Mouse (Mus musculus) activated CD4-positive, CD25-positive, alpha-beta regulatory T cell, adult 4 months (primary cell): ENCODE data around the gene Gm49395. TPM values are rescaled to one million over a fixed set of nuclear protein-coding genes. Genes with fewer than 3 reads are reported as not detected.

ENCODE experiments used
- ATAC-seq: one replicate; pipeline ENCODE4 v1.8.0; 2017
- polyA plus RNA-seq, 2 experiments: library from polyadenylated mRNA; unstranded; fragments of 100-300 nt; shearing (Covaris generic); gene quantifications; one replicate each; pipeline ENCODE4 v1.2.1; 2017

The Gm49395 gene
- polyA plus RNA-seq, 2 experiments from 2014 or later = 0.60 TPM; not detected in 1

DNA sequence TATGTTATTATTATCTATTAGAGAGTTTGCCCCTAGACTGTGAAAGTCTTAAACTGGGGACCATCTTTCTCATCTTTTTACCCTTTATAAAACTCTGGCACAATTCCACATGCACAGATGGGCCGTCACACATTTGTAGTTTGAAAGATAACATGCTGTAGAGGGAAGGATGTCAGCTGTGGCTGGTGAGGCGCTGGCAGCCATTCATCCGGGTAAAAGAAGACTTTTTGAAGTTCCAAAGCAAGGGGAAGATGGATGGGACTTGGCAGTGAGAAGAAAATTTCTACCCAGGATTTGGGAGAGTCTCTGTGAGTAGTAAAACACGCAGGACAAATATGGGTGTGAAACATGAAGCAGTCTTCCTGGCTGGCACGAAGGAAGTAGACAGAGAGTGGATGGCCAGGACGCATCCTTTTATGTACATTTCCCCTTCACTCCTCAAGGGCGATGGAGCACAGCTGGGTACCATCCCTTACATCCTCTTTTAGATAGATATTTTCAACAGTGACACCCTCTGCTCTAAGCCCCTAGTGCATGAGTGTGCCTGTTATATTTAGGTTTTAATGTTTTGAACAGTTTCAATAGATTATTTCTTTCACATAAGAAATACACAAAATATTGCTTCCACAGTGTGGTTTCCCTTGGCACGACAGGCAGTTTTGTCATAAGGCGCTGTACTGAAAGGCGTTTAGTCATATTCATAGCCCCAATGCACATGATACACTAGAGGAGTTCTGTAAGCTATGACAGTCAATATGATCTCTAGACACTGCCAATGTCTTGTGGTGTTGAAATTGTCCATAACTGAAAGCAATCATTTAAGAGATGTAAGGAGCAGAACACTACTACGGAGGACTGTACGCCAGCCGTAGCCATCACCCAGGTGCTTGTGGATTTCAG lies 50.8 kb downstream of the Gm49395 start:
- ATAC-seq = no peak

DNA sequence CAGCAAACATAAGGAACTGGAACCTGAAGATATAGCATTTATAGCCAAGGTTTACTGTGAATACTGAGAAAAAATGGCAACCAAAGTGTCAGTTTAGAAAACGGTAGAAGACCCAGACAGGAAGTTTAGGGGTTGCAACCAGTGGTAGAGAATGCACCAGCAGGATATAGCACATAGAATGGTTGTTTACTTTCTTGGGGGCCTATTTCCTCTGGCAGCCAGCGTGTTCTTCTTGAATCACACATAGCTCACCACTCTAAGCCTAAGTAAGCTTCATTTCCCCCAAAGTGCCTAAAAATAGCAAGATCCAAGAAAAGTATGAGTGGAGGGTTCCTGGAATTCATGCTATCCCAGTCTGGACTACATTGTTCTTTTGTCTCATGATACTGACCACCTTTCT lies 59.1 kb downstream of the Gm49395 start:
- ATAC-seq = no peak

DNA sequence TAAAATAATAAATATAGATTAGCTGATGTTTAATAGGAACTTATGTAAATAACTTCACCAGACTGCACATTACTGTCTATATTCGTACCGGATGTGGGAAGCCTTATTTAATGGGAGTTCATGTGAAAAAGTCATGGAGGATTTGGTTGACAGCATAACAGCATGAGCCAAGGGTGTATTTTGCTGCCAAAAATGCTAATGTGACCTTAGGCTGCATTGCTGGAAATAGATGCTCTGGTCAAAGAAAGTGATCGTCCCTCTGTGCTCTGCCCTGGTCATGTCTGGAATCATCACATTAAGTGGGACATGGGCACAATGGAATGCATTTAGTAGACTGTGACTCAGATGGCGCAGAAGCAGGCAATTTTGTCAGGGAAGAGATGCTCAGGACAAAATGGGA lies 64.4 kb downstream of the Gm49395 start:
- no peak for ATAC-seq

DNA sequence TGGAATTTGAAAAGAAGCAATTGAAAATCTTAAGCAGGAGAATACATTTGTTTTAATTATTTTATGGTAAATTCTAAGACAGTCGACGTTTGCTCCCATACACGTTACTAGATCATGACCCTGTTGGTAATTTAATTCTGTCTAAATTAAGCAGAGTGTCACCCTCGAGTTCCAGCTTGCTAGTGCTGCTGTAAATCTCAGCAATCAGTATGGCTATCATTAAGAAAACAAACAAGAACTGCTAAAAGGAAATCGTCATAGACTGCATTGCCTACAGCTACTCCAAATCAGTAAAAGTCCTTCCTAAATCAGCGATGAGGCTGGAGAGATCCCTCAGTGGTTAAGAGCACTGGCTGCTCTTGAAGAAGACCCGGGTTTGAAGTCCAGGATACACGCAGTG lies 66.3 kb downstream of the Gm49395 start:
- no peak for ATAC-seq

DNA sequence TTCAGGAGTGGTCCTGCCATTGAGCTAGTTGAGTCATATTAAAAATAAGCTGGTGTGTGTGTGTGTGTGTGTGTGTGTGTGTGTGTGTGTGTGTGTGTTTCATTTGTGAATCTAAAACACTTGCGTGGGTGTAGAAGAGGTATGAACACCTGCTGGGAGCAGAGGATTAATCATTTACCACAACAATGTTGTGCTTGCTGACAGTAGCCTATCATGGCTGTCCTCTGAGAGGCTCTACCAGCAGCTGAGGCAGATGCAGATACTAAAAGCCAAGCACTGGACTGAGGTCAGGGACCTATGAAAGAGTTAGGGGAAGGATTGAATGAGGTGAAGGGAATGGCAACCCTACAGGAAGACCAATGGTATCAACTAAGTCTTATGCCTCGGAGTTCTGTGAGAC lies 68.6 kb downstream of the Gm49395 start:
- ATAC-seq = no peak

DNA sequence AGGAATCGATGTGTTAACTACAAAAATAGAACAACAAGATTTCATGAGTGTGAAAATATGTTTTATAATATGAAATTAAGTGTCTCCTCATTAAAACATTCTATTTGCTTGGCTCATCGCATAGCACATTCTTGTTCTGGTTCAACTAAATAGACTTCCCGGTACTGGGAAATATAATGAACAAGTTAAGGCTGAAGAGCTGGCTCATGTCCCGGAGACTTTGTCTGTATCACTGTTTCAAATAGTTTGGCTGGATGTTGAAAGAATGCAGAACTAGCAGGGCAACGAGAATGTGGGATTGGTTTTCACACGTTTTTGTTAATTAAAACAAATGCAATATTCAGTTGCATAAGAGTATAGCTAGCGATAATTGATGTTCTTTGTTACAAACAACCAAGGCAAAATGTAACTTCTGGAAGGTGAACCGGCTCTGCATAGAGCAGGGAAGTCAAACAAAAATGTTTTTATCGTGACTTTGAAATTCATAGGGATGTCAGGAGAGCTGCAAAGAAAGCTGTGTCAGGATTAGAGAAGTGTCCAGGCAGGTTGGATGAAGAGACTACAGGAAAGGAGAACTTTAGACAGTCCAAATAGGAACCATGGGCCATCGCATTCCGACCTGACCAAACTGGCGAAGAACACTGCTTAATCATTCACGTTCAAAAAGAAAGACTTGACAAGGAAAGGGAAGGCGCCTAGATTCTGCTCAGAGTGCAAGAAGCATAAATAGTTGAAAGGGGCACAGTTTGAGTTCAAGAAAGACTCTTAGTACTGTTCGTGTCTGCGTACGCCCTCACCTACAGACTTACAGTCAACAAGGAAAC lies 70.3 kb downstream of the Gm49395 start:
- no peak for ATAC-seq

DNA sequence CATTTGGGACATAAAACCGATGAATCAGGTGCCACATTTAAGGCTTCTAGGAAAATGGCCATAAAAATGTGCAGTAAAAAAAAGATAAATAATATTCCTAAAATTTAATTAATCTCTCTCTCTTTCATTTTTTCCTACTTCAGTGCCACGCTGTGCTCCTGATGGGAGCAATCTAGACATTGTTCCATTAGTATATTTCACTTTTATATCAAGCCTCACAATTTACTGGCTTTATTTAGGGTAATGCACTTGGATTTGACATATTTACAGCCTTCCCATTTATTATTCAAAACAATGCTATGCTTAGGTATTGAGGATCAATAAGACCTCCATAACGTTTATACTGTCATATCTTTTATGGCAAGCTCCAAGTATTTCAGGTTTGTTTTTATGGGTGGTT lies 76.3 kb downstream of the Gm49395 start:
- no peak for ATAC-seq

DNA sequence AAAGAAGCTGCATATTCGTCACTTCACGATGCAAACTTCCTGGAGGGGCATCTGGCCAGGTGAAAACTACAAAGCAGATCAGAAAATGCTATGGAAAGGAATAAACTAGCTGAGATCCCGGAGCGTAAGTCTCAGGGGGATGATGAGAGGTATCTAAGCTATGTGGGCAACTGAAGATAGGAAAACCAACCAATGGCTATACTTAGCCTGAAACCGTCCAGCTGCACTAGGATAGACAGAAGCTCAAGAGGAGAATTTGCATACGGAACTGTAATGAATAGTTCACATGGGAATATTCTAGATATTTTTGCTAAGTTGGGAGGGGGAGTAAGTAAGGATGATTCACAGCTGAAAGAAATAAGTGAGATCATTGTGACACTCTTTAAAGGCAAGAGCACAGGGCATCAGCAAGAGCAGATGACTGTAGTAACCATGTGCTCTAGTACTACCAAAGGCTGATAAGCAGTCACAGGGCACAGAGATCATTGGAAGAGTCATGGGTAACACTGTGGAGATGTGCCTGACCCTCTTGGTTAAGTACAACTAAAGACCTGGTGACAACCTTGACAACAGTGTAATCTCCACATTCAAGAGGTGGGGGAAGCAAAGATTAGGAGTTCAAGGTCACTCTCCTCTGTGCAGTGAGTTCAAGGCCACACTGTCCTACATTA lies 79.5 kb downstream of the Gm49395 start:
- no peak for ATAC-seq

DNA sequence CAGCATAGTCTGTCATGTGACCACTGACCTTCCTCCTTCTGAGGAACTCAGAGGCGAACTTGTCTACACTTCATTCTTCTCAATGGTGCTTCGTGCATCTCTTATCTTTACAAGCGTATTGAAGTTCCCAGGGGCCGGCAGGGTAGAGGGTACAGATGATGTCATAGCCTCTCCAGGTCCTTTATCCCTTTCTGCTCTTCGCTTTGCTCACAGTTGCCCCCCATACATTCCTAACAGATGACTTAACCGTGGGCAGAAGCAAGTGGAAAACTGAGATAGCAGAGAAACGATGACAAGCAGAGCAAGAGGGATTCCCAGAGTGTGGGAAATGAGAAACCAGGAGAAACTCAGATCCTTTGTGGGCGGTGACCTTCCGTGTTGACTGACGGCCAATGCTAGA lies 80.3 kb downstream of the Gm49395 start:
- no peak for ATAC-seq

DNA sequence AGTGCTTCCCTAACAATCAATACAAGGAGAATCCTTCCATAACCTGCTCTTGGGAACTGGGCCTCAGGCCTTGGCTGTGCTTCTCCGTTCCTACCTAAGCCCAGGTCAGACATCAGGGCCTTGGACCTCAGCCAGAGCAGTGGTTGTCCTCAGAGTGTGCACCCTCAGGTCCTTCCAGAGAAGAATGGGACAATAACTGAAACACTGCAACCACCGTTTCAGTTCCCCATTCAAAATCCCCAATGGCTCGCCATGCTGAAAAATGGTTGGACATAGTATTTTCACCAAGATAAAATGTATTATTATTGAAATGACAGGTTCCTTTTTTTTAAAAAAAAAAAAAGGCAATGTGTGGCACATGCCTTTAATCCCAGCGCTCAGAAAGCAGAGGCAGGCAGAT lies 81.0 kb downstream of the Gm49395 start:
- ATAC-seq = no peak

DNA sequence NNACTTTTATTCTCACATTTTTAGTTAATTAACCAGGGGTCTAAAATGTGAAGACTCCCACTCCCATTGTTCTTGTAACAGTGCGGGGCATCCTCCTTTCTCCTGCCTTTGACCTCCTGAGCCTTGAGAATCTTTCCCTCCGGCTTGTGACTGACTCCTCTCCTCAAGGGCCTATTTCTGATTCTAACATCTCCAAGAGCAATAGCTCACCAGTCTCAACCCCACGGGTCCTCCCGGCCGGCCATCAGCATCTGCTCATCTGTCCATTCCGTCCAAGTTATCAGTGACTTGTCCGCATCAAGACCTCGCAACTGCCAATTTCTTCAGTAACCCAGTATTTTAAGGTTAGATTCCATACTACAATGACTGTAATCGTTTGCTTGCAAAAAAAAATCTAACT lies 84.2 kb downstream of the Gm49395 start:
- no peak for ATAC-seq

DNA sequence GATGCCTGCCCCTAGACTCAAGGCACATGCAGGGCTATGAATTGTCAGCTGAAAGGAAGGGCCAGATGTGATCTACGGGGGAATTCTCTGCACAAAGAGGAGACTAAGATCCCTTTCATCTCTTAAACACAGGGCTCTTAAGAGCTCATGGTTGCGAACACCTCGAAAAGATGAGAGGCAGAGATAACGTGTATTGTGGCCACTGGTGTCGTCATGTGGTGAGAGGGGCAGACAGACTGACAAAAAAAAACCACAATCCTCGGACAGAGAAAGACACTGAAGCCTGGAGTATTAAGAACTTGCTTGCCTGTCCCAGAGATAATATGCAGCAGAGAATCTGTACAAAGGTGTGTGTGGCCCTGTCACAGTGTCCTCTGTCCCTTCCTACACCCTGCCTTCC lies 90.2 kb downstream of the Gm49395 start:
- no peak for ATAC-seq

DNA sequence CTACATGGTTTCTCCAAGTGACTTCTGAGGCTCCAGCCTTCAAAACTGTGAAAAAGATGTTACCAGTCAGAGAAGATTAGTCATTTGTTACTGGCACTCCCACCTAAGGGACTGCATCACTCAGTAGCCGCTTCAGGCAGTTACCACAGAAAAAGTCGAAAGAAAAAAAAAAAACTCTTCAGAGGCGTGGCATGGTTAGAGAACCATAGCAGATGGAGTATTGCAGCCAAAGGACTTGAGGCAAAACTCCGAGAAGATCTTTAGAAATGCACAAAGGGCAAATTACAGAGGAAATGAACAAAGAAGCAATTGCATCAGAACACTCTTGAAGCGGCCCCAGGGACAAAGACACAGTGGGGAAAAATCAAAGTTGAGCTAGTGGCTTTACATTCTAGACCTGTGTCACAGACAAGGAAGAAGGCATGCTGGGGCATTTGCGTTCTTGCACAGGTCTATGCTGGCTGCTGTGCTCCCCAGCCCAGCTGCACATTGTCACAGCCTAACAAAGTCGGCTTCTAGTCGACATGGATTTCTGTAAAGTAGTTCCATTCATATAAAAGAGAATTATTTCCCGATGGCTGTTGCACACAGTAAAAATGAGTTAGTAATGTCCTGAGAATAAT lies 95.4 kb downstream of the Gm49395 start:
- ATAC-seq = no peak

DNA sequence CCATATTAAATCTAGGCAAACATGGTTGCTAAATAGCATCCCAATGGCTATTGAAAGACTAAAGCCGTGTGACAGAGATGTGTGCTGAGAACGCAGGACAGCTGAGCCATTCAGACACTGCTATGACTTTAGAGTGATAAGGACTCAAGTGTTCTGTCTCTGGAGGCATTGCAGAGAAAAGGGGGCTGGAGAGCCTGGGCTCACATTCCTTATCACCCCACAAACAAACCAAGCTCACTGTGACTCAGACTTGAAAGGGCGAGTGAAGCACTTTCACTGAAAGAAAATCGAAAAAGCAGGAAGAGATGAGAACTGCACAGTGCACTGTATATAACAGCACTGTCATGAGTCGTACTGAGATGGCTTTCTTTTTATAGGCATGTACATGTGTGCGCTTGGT lies 96.4 kb downstream of the Gm49395 start:
- no peak for ATAC-seq

DNA sequence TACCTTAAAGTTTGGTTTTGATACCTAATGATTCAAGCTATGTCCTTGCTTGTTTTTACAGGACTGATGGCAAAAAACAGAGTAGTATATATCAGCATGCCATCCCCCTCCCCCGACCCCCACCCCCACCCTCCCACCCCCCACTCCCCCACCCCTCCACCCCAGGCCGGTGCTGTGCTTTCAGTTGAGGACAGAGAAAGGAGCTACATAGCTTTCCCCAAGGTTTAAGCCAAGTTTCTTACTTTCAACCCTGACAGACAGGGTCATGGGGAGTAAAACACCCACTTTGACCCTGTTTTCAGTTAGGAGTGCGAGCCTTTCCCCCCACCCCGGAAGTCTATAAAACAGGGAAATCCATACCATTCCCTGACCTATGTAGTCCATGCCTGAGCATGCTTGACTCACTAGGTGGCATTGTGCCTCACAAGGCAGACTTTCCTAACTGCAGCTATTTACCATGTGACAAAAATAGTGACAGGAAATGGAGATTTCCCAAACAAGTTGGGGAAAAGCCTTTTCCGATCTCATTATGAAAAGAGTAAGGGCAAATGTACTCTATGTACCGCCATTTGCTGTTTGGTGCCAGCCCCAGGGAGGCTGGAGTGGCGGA lies 98.2 kb downstream of the Gm49395 start:
- no peak for ATAC-seq

DNA sequence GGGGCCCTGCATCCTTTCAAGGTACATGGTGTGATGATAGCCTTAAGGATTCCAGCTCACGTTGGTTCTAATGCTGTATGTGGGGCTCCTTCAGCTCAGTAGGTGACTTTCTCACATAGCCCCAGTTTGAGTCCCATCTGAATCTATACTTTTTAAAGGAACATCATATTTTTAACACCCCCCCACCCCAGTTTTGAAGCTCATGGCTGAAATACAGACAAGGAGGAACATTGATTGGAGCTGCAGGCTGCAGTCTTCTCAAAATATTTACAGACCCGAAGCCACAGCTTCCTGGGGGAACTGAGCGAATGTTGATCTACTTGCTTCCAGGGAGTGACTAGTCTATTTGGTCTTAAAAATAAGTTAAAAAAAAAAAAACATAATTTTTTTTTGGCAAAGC lies 98.9 kb downstream of the Gm49395 start:
- no peak for ATAC-seq

DNA sequence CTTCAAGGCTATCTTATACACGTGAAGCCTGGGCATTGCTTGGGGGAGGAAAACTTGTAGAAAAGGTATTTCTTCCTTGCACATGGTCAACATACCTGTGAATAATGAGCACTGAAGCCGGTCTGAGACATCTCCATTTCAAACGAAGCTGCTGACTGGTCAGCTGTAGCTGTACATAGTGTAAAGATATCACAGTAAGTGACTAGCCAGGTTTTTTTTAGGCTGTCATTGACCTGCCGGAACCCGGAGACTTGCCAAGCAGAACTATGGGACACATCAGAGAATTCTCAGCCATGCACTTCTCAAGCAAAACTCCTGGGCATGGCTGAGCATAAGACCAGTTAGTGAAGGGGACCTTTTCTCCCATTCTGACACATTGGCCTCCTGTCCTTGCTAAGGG lies 99.6 kb downstream of the Gm49395 start:
- ATAC-seq = no peak

DNA sequence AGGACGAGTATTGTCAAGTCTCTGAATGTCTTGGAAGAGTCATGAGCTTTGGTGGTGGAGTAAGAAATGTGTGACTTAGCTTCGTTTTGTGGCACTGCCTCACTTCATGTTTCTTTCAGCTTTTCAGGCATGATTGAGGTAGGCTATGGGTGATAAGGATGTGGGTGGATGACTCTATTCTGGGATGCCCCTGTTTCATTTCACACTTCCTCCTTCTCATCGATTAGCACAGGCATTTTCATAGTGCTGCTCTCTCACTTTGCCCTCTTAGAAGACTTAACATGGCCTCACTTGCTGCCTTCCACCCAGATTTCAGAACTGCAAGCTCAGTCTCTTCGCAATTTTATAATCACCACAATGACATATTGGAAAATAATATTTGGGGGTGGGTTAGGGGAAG lies 102.1 kb downstream of the Gm49395 start:
- no peak for ATAC-seq

DNA sequence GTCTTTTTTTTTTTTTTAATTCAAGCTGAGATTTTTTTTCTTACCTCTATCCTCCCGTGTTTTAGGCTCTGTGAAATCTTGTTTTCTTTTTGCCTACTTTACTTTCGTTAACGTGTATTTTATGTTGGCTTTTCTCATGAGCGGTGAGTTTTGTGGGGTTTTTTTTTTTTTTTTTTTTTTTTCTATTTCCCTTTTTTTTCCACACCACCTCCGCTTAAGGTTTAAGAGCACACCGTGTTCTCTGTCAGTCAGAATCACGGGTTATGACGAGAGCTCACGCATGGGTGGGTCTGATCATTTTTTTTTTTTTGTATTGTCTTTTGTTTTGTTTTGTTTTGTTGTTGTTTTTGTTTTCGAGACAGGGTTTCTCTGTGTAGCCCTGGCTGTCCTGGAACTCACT lies 103.6 kb downstream of the Gm49395 start:
- ATAC-seq = no peak

DNA sequence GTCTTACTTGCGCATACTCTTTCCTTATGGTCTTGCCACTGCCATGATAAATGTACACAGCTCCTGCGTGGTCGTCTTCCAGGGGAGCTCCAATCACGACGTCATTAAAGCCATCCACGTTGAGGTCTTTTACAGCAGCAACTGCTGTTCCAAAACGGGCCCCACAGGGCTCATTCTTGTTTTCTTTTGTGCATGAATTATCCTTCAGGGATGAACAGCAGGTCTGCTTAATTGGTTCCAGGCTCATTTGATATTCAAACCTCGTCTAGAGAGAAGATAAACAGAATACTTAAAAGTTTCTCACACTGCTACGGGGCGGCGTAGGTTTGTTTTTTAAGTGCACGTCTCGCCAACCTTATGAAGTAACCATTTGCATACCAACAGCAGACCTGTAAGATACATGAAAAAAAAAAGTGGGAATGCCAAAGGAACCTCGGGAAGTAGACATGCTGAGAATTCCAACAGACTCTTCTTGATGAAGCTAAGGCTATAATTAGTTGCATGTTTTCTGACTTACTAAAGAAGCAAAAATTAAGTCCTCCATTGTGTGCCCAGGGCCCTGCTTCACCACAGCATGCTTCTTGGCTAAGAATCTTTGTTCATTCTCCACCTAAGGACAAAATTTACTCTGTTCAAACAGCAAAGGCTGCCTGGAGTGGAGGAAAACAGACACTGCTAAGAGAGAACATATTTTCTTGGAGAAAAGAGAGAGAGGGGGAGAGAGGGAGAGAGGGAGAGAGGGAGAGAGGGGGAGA lies 109.3 kb downstream of the Gm49395 start:
- ATAC-seq = no peak

DNA sequence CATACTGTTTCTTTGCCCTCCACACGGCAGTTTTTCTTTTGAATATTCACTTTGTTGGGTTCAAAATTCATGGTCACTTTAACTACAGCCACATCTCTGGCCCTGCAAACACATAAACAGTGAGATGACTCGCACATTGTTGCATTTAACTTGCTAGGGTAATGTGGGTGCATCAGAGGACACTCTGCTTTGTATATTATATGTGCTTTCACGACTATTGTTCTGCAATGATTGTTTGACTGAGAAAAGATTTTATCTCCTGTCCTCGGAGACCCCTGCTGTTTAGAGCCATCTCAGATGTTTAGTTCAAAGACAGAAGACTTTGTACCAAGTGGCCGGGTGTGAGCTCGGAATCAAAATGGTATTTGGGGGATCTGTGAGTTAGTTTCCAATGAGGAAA lies 114.1 kb downstream of the Gm49395 start:
- ATAC-seq = no peak

DNA sequence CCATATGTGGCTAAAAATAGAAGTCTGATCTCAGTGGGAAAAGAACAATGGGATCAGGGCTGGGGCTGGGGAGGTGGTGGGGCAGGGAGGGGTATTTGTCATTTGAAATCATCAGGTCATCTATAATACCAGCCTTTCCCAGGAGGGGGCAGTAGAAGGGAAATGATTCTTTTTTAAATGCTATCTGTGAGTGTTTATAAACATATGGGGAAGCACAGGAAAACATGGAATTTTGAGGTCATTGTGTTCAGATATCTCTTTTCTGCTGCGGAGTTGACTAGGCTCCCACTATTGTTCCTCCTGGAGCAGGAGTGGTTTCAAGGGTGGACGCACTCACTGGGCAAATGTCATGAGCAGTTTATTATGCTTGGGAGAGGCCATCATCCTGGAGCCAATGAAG lies 114.6 kb downstream of the Gm49395 start:
- ATAC-seq = no peak
